Mouse (Mus musculus): ENCODE results near the gene Olfr799. TPM values are rescaled to one million over a fixed set of nuclear protein-coding genes. Genes with fewer than 3 reads are reported as not detected.

The Olfr799 gene
- total RNA-seq (2022), result not detected

GRCm38 (mm10) chr10:129637184-129637583 is at the start of gene Olfr799:
Olfr799 (plus strand) TSS chr10:129637484.
- no peak for DNase-seq (ENCODE audit: low spot score in 2 of 2)

- DNase-seq (ENCODE audit: low spot score in 2 of 2), result no peak
These were observed 24.8 kb upstream of the Olfr799 start, which contains the start of gene Olfr796 for GRCm38 (mm10) chr10:129612470-129612869. Olfr796 (minus strand) TSS chr10:129612570.

- DNase-seq (ENCODE audit: low spot score in 2 of 2), result no peak
These were observed 15.6 kb upstream of the Olfr799 start for GRCm38 (mm10) chr10:129621724-129622123.

GRCm38 (mm10) chr10:129623251-129623650 is 14.0 kb upstream of the Olfr799 start:
- DNase-seq (ENCODE audit: low spot score in 2 of 2), result no peak

- DNase-seq (ENCODE audit: low spot score in 2 of 2), result no peak
These were observed 9.4 kb upstream of the Olfr799 start, which contains the start of gene Olfr798 for GRCm38 (mm10) chr10:129627834-129628233. Olfr798 (minus strand) TSS chr10:129627934.

GRCm38 (mm10) chr10:129651763-129652162 is 14.5 kb downstream of the Olfr799 start:
- no peak for DNase-seq (ENCODE audit: low spot score in 2 of 2)

GRCm38 (mm10) chr10:129657394-129657793 is 20.1 kb downstream of the Olfr799 start, which contains the start of gene Olfr800:
Olfr800 (plus strand) TSS chr10:129657694.
- DNase-seq (ENCODE audit: low spot score in 2 of 2), result no peak

- no peak for DNase-seq (ENCODE audit: low spot score in 2 of 2)
These were observed 36.5 kb downstream of the Olfr799 start, which contains the start of gene Olfr801 for GRCm38 (mm10) chr10:129673765-129674164. Olfr801 (minus strand) TSS chr10:129673865.

GRCm38 (mm10) chr10:129688069-129688468 is 50.8 kb downstream of the Olfr799 start, which contains the start of gene Olfr802:
Olfr802 (minus strand) TSS chr10:129688169.
- DNase-seq (ENCODE audit: low spot score in 2 of 2), result no peak

- DNase-seq (ENCODE audit: low spot score in 2 of 2), result no peak
These were observed 56.9 kb downstream of the Olfr799 start, which contains the start of gene Olfr803 for GRCm38 (mm10) chr10:129694186-129694585. Olfr803 (minus strand) TSS chr10:129694286.

Other genes starting within 250 kb of the Olfr799 start
- gene Olfr785, start 232.1 kb upstream of the Olfr799 start, total RNA-seq (2022), result not detected
- not detected for gene Olfr786, start 210.2 kb upstream of the Olfr799 start, total RNA-seq (2022)
- not detected for gene Olfr787, start 175.6 kb upstream of the Olfr799 start, total RNA-seq (2022)
- not detected for gene Olfr788, start 166.5 kb upstream of the Olfr799 start, total RNA-seq (2022)
- gene Olfr789, start 152.7 kb upstream of the Olfr799 start, total RNA-seq (2022), result not detected
- gene Olfr790, start 139.0 kb upstream of the Olfr799 start, total RNA-seq (2022), result not detected
- gene Olfr791, start 115.7 kb upstream of the Olfr799 start, total RNA-seq (2022), result not detected
- gene Olfr792, start 98.3 kb upstream of the Olfr799 start, total RNA-seq (2022), result not detected
- gene Olfr794, start 69.8 kb upstream of the Olfr799 start, total RNA-seq (2022), result not detected
- gene Olfr796, start 24.9 kb upstream of the Olfr799 start, total RNA-seq (2022), result not detected
- not detected for gene Olfr798, start 9.6 kb upstream of the Olfr799 start, total RNA-seq (2022)
- not detected for gene Olfr800, start 20.2 kb downstream of the Olfr799 start, total RNA-seq (2022)
- gene Olfr801, start 36.4 kb downstream of the Olfr799 start, total RNA-seq (2022), result not detected
- under 1 TPM in 1 of 4 experiments, not detected in 3; 0.11 TPM for gene Olfr802, start 50.7 kb downstream of the Olfr799 start, total RNA-seq (2022)
- gene Olfr803, start 56.8 kb downstream of the Olfr799 start, total RNA-seq (2022), result not detected
- gene Olfr804, start 65.7 kb downstream of the Olfr799 start, total RNA-seq (2022), result not detected
- gene Olfr805, start 91.9 kb downstream of the Olfr799 start, total RNA-seq (2022), result not detected
- gene Olfr806, start 104.4 kb downstream of the Olfr799 start, total RNA-seq (2022), result not detected
- gene Olfr807, start 120.3 kb downstream of the Olfr799 start, total RNA-seq (2022), result not detected
- not detected for gene Olfr808, start 128.0 kb downstream of the Olfr799 start, total RNA-seq (2022)
- gene Olfr809, start 137.2 kb downstream of the Olfr799 start, total RNA-seq (2022), result not detected
- not detected for gene Olfr810, start 157.4 kb downstream of the Olfr799 start, total RNA-seq (2022)
- not detected for gene Olfr811, start 166.9 kb downstream of the Olfr799 start, total RNA-seq (2022)
- not detected for gene Olfr812, start 208.6 kb downstream of the Olfr799 start, total RNA-seq (2022)
- gene Olfr813, start 217.9 kb downstream of the Olfr799 start, total RNA-seq (2022), result not detected
- gene Olfr814, start 242.4 kb downstream of the Olfr799 start, total RNA-seq (2022), result not detected

Measured in left cerebral cortex, adult 8-10 months (tissue).